In the genomic region with DNA sequence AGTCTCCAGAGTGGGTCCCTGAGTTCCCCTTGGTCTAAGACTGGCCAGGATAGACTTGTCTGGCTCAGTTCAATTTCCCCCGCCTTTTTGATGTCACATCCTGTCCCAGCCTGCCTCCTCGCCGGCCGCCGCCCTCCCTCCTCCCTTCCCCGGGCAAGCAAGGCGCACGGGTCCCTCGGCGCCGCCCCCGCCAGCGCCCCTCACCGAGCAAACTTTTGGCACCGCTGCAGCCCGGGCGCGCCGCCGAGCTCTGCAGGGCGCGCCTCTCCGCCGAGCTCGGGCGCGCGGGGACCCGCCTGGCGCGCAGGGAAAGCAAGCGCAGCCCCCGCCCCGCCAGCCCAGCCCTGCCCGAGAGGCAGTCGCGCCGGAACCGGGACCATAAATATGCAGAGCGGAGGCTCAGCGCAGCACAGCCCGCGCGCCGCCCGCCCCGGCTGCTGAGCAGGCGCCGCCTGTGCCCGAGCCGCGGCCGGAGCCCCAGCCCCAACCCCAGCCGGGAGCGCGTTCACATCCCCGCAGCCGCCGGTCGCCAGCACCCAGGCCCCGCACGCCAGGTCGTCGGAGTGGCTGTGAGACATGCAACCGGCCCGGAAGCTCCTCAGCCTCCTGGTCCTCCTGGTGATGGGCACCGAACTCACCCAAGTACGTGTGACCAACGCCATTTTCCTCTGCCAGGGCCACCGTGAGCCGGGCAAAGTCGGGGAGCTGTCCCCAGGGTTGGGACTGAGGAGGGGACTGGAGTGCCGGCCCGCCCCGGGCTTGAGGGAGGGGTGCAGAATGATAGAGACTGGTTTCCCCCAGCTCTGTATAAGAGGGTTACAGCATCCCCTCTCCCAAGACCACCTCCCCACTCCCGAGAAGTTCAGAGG, we compare ENCODE assay signal across 8 mouse cellular contexts. TPM values are rescaled to one million over a fixed set of nuclear protein-coding genes. Genes with fewer than 3 reads are reported as not detected.
DNase-seq lines count a peak whose midpoint lies in the region; ATAC-seq lines count a peak whose summit lies in the region.

Gene Olfm1, plus strand, starts transcription at position 172 of the 869 bp plus-strand sequence.

- peak within 1 kb of the TSS; percentile 86 for H3K9ac ChIP-seq in hindbrain, embryonic 11.5 days (ENCODE audit: low read depth, low read length)
- peak within 1 kb of the TSS; percentile 43 for H3K9ac ChIP-seq in lung, embryonic 15.5 days

- H3K27me3 ChIP-seq in hindbrain, embryonic 11.5 days (ENCODE audit: control insufficient read depth, insufficient read depth, low read length), result peaks cover 2% of the 10 kb centered on the region; the same call in 1 of the 2 replicates
- H3K27me3 ChIP-seq in lung, embryonic 15.5 days, result peaks cover 26% of the 10 kb centered on the region

- no peaks in the 10 kb centered on the region for H3K9me3 ChIP-seq in hindbrain, embryonic 11.5 days (ENCODE audit: control insufficient read depth, low read length)
- H3K9me3 ChIP-seq in lung, embryonic 15.5 days, result no peaks in the 10 kb centered on the region

- peak; percentile 71 for DNase-seq in ZHBTc4 (ENCODE audit: low read depth, low spot score)
- peak; percentile 90 to 92 for DNase-seq in cerebellum, postnatal 25 days
- peak; percentile 62 for DNase-seq in gastrocnemius, adult 18-20 months (ENCODE audit: low spot score)
- DNase-seq in hindbrain, embryonic 11.5 days (ENCODE audit: low spot score), result peak; percentile 79
- peak; percentile 82 to 86 for DNase-seq in layer of hippocampus, postnatal 14 days (ENCODE audit: low spot score in 2 of 2)
- peak; percentile 24 for DNase-seq in ovary, postnatal 10 days (ENCODE audit: low spot score)
- no peak for DNase-seq in c-Kit-positive CD71-positive TER-119-positive erythroid progenitor cells, embryonic 14.5 days (ENCODE audit: low spot score)

- H3K36me3 ChIP-seq in hindbrain, embryonic 11.5 days (ENCODE audit: control insufficient read depth, insufficient read depth, low read length), result no peaks in the 10 kb centered on the region
- no peaks in the 10 kb centered on the region for H3K36me3 ChIP-seq in lung, embryonic 15.5 days

- peak within 1 kb of the TSS; percentile 74 for H3K4me2 ChIP-seq in hindbrain, embryonic 11.5 days (replicated peaks; ENCODE audit: low read depth, low read length)
- peak within 1 kb of the TSS; percentile 89 for H3K4me2 ChIP-seq in lung, embryonic 15.5 days

- H3K27ac ChIP-seq in hindbrain, embryonic 11.5 days (ENCODE audit: low read depth, low read length), result peak within 1 kb of the TSS; percentile 82
- H3K27ac ChIP-seq in lung, embryonic 15.5 days, result no peak within 1 kb of the TSS

- WGBS in hindbrain, embryonic 11.5 days, result under 1% methylated on average over 67 of the region's 76 CpGs
- 1% methylated on average over 76 of the region's 76 CpGs for WGBS in lung, embryonic 15.5 days

- H3K4me3 ChIP-seq in hindbrain, embryonic 11.5 days (ENCODE audit: low read depth, low read length), result peak within 1 kb of the TSS; percentile 79
- peak within 1 kb of the TSS; percentile 60 for H3K4me3 ChIP-seq in lung, embryonic 15.5 days

- peak; percentile 85 for ATAC-seq in hindbrain, embryonic 11.5 days (ENCODE audit: low FRiP score)
- peak; percentile 79 for ATAC-seq in lung, embryonic 15.5 days (ENCODE audit: borderline replicate concordance, extremely low read depth, low FRiP score, low TSS enrichment)

- peaks cover 10% of the 10 kb centered on the region; the same call in 1 of the 2 replicates for H3K4me1 ChIP-seq in hindbrain, embryonic 11.5 days (replicated peaks; ENCODE audit: control insufficient read depth, insufficient read depth, low read length)
- H3K4me1 ChIP-seq in lung, embryonic 15.5 days, result peaks cover 10% of the 10 kb centered on the region

RNA-seq across cellular contexts. Expression of gene Olfm1, which starts in this region (rescaled TPM):
- total RNA-seq in gastrocnemius, adult 18-20 months (2021), result 10 to 100 TPM in 1 of 2 experiments, 1 to 10 TPM in 1; 6.0 to 14.3 TPM
- 139 and 152 TPM in 2 replicates for polyA plus RNA-seq in hindbrain, embryonic 11.5 days (2014; fragmentation: Nextera tagmentation; extraction: Ambion mirVana)
- 1,000 to 10,000 TPM; 1,124 to 1,184 TPM for total RNA-seq in layer of hippocampus, postnatal 14 days (2021)
- polyA plus RNA-seq in lung, embryonic 15.5 days (2015; fragmentation: Nextera tagmentation; extraction: Ambion mirVana), result 12.9 and 13.5 TPM in 2 replicates

Comparison
In these comparisons a context has a peak if more than half of its experiments do, and no peak if none do; other contexts are left out.
1. RNA of gene Olfm1 (total RNA-seq): 1,124 to 1,184 TPM in layer of hippocampus, postnatal 14 days; 6.0 to 14.3 TPM in gastrocnemius, adult 18-20 months; every median in the first group is over 10 times any median in the second.